Mouse (Mus musculus) intestine, postnatal 0 days (tissue): ENCODE results near the gene Egflam. TPM values are rescaled to one million over a fixed set of nuclear protein-coding genes. Genes with fewer than 3 reads are reported as not detected.

ENCODE experiments used
- ATAC-seq: fragments of 200-750 bp; cut with Nextera tagmentation; 2 replicates; pipeline ENCODE4 v1.8.0; 2017; ENCODE audit warnings: mild to moderate bottlenecking, moderate TSS enrichment, moderate library complexity
- H3K27ac ChIP-seq: fragments of 300-500 bp; sonication (generic); 2 replicates; pipeline ENCODE4 v1.5.1; 2014; ENCODE audit warnings: mild to moderate bottlenecking, low read depth, low read length, moderate library complexity
- H3K27me3 ChIP-seq: fragments of 300-500 bp; sonication (generic); replicated peaks from 2 replicates; pipeline ENCODE4 v1.6.1; 2014; ENCODE audit warnings: low read length, mixed read lengths; ENCODE audit not compliant: control insufficient read depth, insufficient read depth
- H3K36me3 ChIP-seq: fragments of 300-500 bp; sonication (generic); 2 replicates; pipeline ENCODE4 v1.6.1; 2014; ENCODE audit warnings: mild to moderate bottlenecking, moderate library complexity; ENCODE audit not compliant: control insufficient read depth, insufficient read depth
- H3K4me1 ChIP-seq: fragments of 300-500 bp; sonication (generic); replicated peaks from 2 replicates; pipeline ENCODE4 v1.6.1; 2014; ENCODE audit warnings: antibody characterized with exemption, low read length, mixed read lengths; ENCODE audit not compliant: control insufficient read depth, insufficient read depth
- H3K4me2 ChIP-seq: fragments of 300-500 bp; sonication (generic); replicated peaks from 2 replicates; pipeline ENCODE4 v1.6.1; 2014; ENCODE audit warnings: low read depth, mild to moderate bottlenecking, moderate library complexity
- H3K4me3 ChIP-seq: fragments of 300-500 bp; sonication (generic); 2 replicates; pipeline ENCODE4 v1.5.1; 2014; ENCODE audit warnings: low read depth, low read length
- H3K9ac ChIP-seq: fragments of 300-500 bp; sonication (generic); 2 replicates; pipeline ENCODE4 v1.6.1; 2014; ENCODE audit warnings: mild to moderate bottlenecking, low read depth, low read length
- H3K9me3 ChIP-seq: fragments of 300-500 bp; sonication (generic); 2 replicates; pipeline ENCODE4 v1.6.1; 2016; ENCODE audit warnings: mixed run types; ENCODE audit not compliant: control insufficient read depth
- CTCF ChIP-seq: sonication (generic); IDR thresholded peaks from 2 replicates; pipeline ENCODE4 v1.5.1; 2016; ENCODE audit warnings: low read depth, mild to moderate bottlenecking, control low read depth, antibody characterized with exemption, moderate library complexity
- WGBS: fragments of 180-500 bp; shearing (Covaris S2); extraction: QIAGEN DNeasy Blood & Tissue Kit; methylation state at CpG from one replicate; pipeline ENCODE4 v1.1.7; 2014; 5-methylcytosine and 5-hydroxymethylcytosine counted together
- polyA plus RNA-seq: library from polyadenylated mRNA; unstranded; fragments of >200 nt; fragmentation: Nextera tagmentation; extraction: Ambion mirVana; gene quantifications from 2 replicates; pipeline ENCODE4 v1.2.1, GENCODE M21; 2015

Gene Egflam
- polyA plus RNA-seq, 1 experiment from 2014 or later = 5.2 TPM

DNA sequence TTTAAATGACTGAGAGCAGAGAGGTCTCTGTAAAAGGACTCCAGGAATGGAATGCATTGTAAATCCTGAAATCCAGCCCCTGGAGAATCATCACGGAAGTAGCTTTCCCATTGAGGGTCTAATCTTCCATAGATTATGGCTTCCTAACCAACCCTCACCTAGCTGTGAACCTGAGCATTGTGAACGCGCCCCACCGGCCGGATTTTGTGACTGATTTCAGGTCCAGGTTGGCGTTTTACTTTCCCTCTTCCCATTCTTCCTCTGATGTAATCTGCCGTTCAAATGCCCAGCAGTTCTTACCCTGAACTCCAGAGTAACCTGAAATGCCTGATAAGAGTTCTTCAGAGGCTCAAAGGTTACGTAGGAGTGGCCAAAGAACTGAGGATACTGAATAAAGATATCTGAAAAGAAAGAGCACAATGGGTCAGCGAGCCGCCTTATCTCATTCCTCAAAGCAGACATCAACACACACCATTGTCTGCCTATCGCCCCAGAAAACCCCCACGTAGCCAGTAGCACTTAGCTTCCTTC is 146.0 kb downstream of the Egflam start:
- 0 out of 2 replicates have a peak, but pooled peaks cover 4% of the 10 kb centered on the region for H3K36me3 ChIP-seq
- peak; percentile 85 for ATAC-seq
- H3K4me3 ChIP-seq = no peak overlapping the region
- no peaks in the 10 kb centered on the region for H3K27me3 ChIP-seq
- 41% methylated on average over 12 of the region's 12 CpGs for WGBS
- H3K27ac ChIP-seq = no peak overlapping the region
- peak overlapping the region; percentile 35 for H3K4me2 ChIP-seq
- H3K9ac ChIP-seq = no peak overlapping the region
- H3K9me3 ChIP-seq = 0 out of 2 replicates have a peak, but pooled peaks cover 3% of the 10 kb centered on the region
- H3K4me1 ChIP-seq = no peaks in the 10 kb centered on the region
- no peak for TF ChIP-seq CTCF

GRCm38 (mm10) chr15:7251042-7251441 is 147.2 kb downstream of the Egflam start:
- H3K27ac ChIP-seq = no peak overlapping the region
- no peaks in the 10 kb centered on the region for H3K27me3 ChIP-seq
- 0 out of 2 replicates have a peak, but pooled peaks cover 3% of the 10 kb centered on the region for H3K9me3 ChIP-seq
- TF ChIP-seq CTCF = no peak
- H3K4me2 ChIP-seq = no peak overlapping the region
- no peak overlapping the region for H3K4me3 ChIP-seq
- 96% methylated on average over 9 of the region's 9 CpGs for WGBS
- H3K9ac ChIP-seq = no peak overlapping the region
- 0 out of 2 replicates have a peak, but pooled peaks cover 4% of the 10 kb centered on the region for H3K36me3 ChIP-seq
- no peak for ATAC-seq
- no peaks in the 10 kb centered on the region for H3K4me1 ChIP-seq

DNA sequence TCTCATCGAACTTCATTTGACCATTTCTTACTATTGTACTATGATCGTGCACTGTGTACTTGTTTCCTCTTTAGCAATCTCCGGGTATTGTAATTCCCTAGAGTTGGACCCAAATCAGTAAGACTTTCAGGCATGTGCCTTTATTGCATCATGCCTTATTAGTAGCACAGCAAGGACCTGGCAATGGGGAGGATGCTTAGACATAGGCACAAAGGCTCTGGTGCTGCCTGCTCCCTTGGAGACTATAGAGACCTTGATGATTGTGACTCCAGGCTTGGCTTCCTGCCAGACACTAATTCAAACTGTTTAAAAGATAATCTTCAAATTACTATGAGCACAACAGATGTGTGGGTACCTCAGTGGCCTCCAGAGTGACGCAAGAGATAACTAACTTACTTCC is 149.0 kb downstream of the Egflam start:
- no peak overlapping the region for H3K4me3 ChIP-seq

GRCm38 (mm10) chr15:7247321-7247720 is 150.9 kb downstream of the Egflam start:
- H3K4me3 ChIP-seq = no peak overlapping the region
- no peak for TF ChIP-seq CTCF
- no peak overlapping the region for H3K4me2 ChIP-seq
- no peak for ATAC-seq
- H3K27me3 ChIP-seq = no peaks in the 10 kb centered on the region
- H3K9ac ChIP-seq = no peak overlapping the region
- H3K36me3 ChIP-seq = 0 out of 2 replicates have a peak, but pooled peaks cover 4% of the 10 kb centered on the region
- H3K9me3 ChIP-seq = 0 out of 2 replicates have a peak, but pooled peaks cover 3% of the 10 kb centered on the region
- no peak overlapping the region for H3K27ac ChIP-seq
- no peaks in the 10 kb centered on the region for H3K4me1 ChIP-seq
- 82% methylated on average over 8 of the region's 8 CpGs for WGBS

More for the DNA sequence above, 149.0 kb downstream of the Egflam start:
- WGBS = 85% methylated on average over 4 of the region's 4 CpGs
- no peak overlapping the region for H3K9ac ChIP-seq
- no peaks in the 10 kb centered on the region for H3K27me3 ChIP-seq
- ATAC-seq = no peak
- H3K4me1 ChIP-seq = no peaks in the 10 kb centered on the region
- H3K9me3 ChIP-seq = 0 out of 2 replicates have a peak, but pooled peaks cover 3% of the 10 kb centered on the region
- 0 out of 2 replicates have a peak, but pooled peaks cover 4% of the 10 kb centered on the region for H3K36me3 ChIP-seq
- H3K4me2 ChIP-seq = no peak overlapping the region
- no peak overlapping the region for H3K27ac ChIP-seq
- TF ChIP-seq CTCF = no peak

DNA sequence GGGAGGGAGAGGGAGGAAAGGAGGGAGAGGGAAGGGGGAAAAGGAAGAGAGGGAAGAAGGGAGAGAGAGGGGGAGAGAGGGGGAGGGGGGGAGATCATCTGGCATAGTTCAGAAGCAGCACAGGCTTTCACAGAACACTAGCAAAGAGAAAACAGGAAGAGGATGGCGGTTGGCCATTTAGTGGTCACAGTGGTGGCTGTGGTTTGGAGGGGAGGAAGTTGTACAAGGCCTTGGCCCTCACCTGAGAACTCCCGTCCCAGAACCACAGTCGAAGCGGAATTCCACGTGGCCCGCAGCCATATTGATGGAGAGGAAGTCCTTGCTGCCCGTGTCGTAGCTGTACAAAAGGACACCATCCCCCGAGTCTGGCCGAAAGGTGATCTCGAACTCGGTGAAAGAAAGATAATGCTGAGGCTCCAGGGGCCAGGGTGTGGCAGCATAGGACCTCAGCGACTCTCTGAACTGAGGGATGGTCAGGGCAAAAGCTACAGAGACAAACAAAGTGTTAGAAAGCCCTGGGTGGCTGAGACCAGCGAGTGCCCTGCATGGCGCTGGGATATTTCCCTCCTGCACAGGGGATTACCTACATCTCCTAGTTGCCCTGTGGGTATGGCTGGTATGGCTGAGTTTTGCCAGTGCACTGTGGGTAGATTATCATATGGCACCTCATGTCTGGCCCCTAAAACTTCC is 155.9 kb downstream of the Egflam start:
- H3K4me3 ChIP-seq = no peak overlapping the region
- ATAC-seq = no peak
- 68% methylated on average over 15 of the region's 15 CpGs for WGBS

DNA sequence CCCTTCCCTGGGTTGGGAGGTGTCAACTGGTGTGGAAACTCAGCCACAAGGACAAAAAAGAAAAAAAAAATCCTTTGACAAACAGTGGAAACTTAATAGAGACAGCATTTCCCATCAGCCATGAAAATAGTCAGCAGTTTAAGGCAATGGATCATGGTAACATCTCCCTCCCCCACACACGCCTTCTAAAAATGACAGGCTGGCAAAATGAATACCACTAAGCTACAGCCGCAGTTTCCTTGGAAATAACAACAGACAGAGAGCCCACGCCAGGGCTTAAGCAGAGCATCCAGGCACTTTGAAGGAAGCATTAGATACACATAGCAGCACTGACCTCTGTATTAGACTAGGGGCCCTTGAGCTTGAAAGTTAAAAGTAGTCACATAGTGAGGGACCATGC is 157.2 kb downstream of the Egflam start:
- no peak for TF ChIP-seq CTCF
- Histone ChIP-seq H3K4me2 (no peak overlapping the region), H3K27me3 (no peaks in the 10 kb centered on the region), H3K4me3 (no peak overlapping the region), H3K27ac (no peak overlapping the region), H3K36me3 (no peaks in the 10 kb centered on the region), H3K4me1 (no peaks in the 10 kb centered on the region), H3K9ac (no peak overlapping the region), H3K9me3 (no peaks in the 10 kb centered on the region)
- ATAC-seq = no peak
- WGBS = 79% methylated on average over 3 of the region's 3 CpGs

More for the DNA sequence above, 155.9 kb downstream of the Egflam start:
- H3K4me2 ChIP-seq = no peak overlapping the region
- H3K9me3 ChIP-seq = no peaks in the 10 kb centered on the region
- H3K4me1 ChIP-seq = no peaks in the 10 kb centered on the region
- no peaks in the 10 kb centered on the region for H3K27me3 ChIP-seq
- H3K27ac ChIP-seq = no peak overlapping the region
- H3K36me3 ChIP-seq = no peaks in the 10 kb centered on the region
- 0 out of 2 replicates have a peak, but pooled peaks have one; percentile 4 for TF ChIP-seq CTCF
- H3K9ac ChIP-seq = no peak overlapping the region
